Comparison of ENCODE assay signal across 7 mouse cellular contexts in the genomic region with DNA sequence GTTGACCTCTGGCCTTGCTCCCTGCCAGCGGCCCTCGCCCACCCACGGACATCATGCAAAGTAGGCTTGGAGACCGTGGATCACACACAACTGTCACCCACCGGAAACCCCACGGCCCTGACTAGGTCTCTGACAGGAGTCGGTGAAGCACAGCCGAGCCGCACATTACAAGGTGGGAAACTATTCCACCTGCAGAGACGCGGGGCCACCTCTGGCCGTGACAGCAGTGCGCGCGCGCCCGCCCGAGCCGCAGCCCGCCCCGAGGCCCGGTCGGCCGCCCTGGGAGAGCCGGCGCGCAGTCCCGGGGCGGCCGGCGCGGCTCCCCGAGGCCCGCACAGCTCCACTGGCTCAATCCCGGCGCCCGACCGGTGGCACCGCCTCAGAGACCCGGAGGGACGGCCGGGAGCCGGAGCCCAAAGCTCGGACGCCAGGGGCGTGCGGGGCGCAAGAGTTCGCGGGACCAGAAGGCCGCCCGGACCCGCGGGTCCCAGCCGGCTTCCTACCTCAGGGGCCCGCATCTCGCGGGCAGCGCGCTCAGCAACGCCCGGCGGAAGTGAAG. TPM values are rescaled to one million over a fixed set of nuclear protein-coding genes. Genes with fewer than 3 reads are reported as not detected.
DNase-seq lines count a peak whose midpoint lies in the region; ATAC-seq lines count a peak whose summit lies in the region.
"Not testable (repeated sequence)": the region's sequence is repeated elsewhere in the genome, so short reads cannot be mapped to it uniquely, and the experiment has no call there.

No protein-coding gene starts in this region.

- H3K4me3 ChIP-seq in embryonic facial prominence, embryonic 12.5 days: peak overlapping the region; percentile 64
- peak overlapping the region; percentile 74 for H3K4me3 ChIP-seq in heart, embryonic 13.5 days
- H3K4me3 ChIP-seq in kidney, embryonic 14.5 days (ENCODE audit: low read length): peak overlapping the region; percentile 65
- H3K4me3 ChIP-seq in liver, embryonic 13.5 days (replicated peaks): peak overlapping the region; percentile 71
- peak overlapping the region; percentile 82 for H3K4me3 ChIP-seq in midbrain, embryonic 15.5 days

- H3K9me3 ChIP-seq in embryonic facial prominence, embryonic 12.5 days; heart, embryonic 13.5 days; kidney, embryonic 14.5 days (ENCODE audit: control insufficient read depth, low read length); liver, embryonic 13.5 days (replicated peaks); midbrain, embryonic 15.5 days: not testable (repeated sequence)

- not testable (repeated sequence) for H3K27ac ChIP-seq in embryonic facial prominence, embryonic 12.5 days; kidney, embryonic 14.5 days (ENCODE audit: low read depth, low read length); liver, embryonic 13.5 days
- H3K27ac ChIP-seq in heart, embryonic 13.5 days (replicated peaks): peak overlapping the region; percentile 61
- peak overlapping the region; percentile 76 for H3K27ac ChIP-seq in midbrain, embryonic 15.5 days

- ATAC-seq in embryonic facial prominence, embryonic 12.5 days (ENCODE audit: insufficient number of reproducible peaks, insufficient read depth, low FRiP score, low TSS enrichment); heart, embryonic 13.5 days (ENCODE audit: extremely low read depth, insufficient number of reproducible peaks, low FRiP score, low TSS enrichment): not testable (repeated sequence)
- ATAC-seq in kidney, embryonic 14.5 days (ENCODE audit: low FRiP score, low TSS enrichment): peak; percentile 75; the same call in 1 of the 2 replicates
- ATAC-seq in liver, embryonic 13.5 days (ENCODE audit: low read depth): peak; percentile 65
- peak; percentile 77 for ATAC-seq in midbrain, embryonic 15.5 days (replicated peaks)

- H3K9ac ChIP-seq in embryonic facial prominence, embryonic 12.5 days: peak overlapping the region; percentile 78
- H3K9ac ChIP-seq in heart, embryonic 13.5 days: peak overlapping the region; percentile 87
- peak overlapping the region; percentile 63 for H3K9ac ChIP-seq in kidney, embryonic 14.5 days (ENCODE audit: low read depth, low read length)
- H3K9ac ChIP-seq in liver, embryonic 13.5 days: peak overlapping the region; percentile 72
- H3K9ac ChIP-seq in midbrain, embryonic 15.5 days: peak overlapping the region; percentile 85

- H3K4me1 ChIP-seq in embryonic facial prominence, embryonic 12.5 days; kidney, embryonic 14.5 days (ENCODE audit: control insufficient read depth, insufficient read depth, low read length): not testable (repeated sequence)
- peaks cover 18% of the 10 kb centered on the region for H3K4me1 ChIP-seq in heart, embryonic 13.5 days
- peaks cover 28% of the 10 kb centered on the region for H3K4me1 ChIP-seq in liver, embryonic 13.5 days (replicated peaks)
- peaks cover 22% of the 10 kb centered on the region for H3K4me1 ChIP-seq in midbrain, embryonic 15.5 days

- H3K27me3 ChIP-seq in embryonic facial prominence, embryonic 12.5 days; heart, embryonic 13.5 days (replicated peaks); kidney, embryonic 14.5 days (ENCODE audit: control insufficient read depth, insufficient read depth, low read length); liver, embryonic 13.5 days; midbrain, embryonic 15.5 days (replicated peaks): not testable (repeated sequence)

- under 1% methylated on average over 63 of the region's 63 CpGs for WGBS in embryonic facial prominence, embryonic 12.5 days
- under 1% methylated on average over 63 of the region's 63 CpGs for WGBS in heart, embryonic 13.5 days
- under 1% methylated on average over 33 of the region's 63 CpGs for WGBS in kidney, embryonic 14.5 days
- under 1% methylated on average over 56 of the region's 63 CpGs for WGBS in liver, embryonic 13.5 days (ENCODE audit: insufficient replicate concordance)
- 0% methylated on average over 48 of the region's 63 CpGs for WGBS in midbrain, embryonic 15.5 days

- peak; percentile 14 for DNase-seq in adrenal gland, adult 8-10 months
- DNase-seq in liver, embryonic 13.5 days: not testable (repeated sequence)
- peak; percentile 27 to 71 for DNase-seq in spleen, postnatal 4 days (ENCODE audit: low spot score in 2 of 2)

- peak overlapping the region; percentile 80 for H3K4me2 ChIP-seq in embryonic facial prominence, embryonic 12.5 days (replicated peaks)
- peak overlapping the region; percentile 83 for H3K4me2 ChIP-seq in heart, embryonic 13.5 days
- H3K4me2 ChIP-seq in kidney, embryonic 14.5 days (replicated peaks; ENCODE audit: low read depth, low read length): peak overlapping the region; percentile 65
- H3K4me2 ChIP-seq in liver, embryonic 13.5 days: peak overlapping the region; percentile 96
- peak overlapping the region; percentile 68 for H3K4me2 ChIP-seq in midbrain, embryonic 15.5 days

- not testable (repeated sequence) for H3K36me3 ChIP-seq in embryonic facial prominence, embryonic 12.5 days; kidney, embryonic 14.5 days (ENCODE audit: control insufficient read depth, insufficient read depth, low read length); liver, embryonic 13.5 days; midbrain, embryonic 15.5 days (replicated peaks)
- peaks cover 11% of the 10 kb centered on the region for H3K36me3 ChIP-seq in heart, embryonic 13.5 days

RNA-seq across cellular contexts. Expression of a gene that starts 50.5 kb away (rescaled TPM):
- 10 to 100 TPM; 36.7 to 47.4 (median 43.6) TPM for total RNA-seq in adrenal gland, adult 8-10 months (2022)
- polyA plus RNA-seq in embryonic facial prominence, embryonic 12.5 days (2016; fragmentation: Nextera tagmentation; extraction: Ambion mirVana): 12.8 and 14.3 TPM in 2 replicates
- polyA plus RNA-seq in heart, embryonic 13.5 days (2015; fragmentation: Nextera tagmentation; extraction: Ambion mirVana): 9.3 and 10.2 TPM in 2 replicates
- polyA plus RNA-seq in kidney, embryonic 14.5 days (2014; fragmentation: Nextera tagmentation; extraction: Ambion mirVana): 3.9 and 8.6 TPM in 2 replicates
- polyA plus RNA-seq in liver, embryonic 13.5 days (2015; fragmentation: Nextera tagmentation; extraction: Ambion mirVana): 2.9 and 3.9 TPM in 2 replicates
- polyA plus RNA-seq in midbrain, embryonic 15.5 days (2015; fragmentation: Nextera tagmentation; extraction: Ambion mirVana): 10.4 and 10.8 TPM in 2 replicates

RNA-seq across cellular contexts. Expression of a gene that starts 52.8 kb away (rescaled TPM):
- not detected for total RNA-seq in adrenal gland, adult 8-10 months (2022)
- 1.6 and 2.3 TPM in 2 replicates for polyA plus RNA-seq in embryonic facial prominence, embryonic 12.5 days (2016; fragmentation: Nextera tagmentation; extraction: Ambion mirVana)
- polyA plus RNA-seq in heart, embryonic 13.5 days (2015; fragmentation: Nextera tagmentation; extraction: Ambion mirVana): 0.22 TPM in 1 of 2 replicates, not detected in the other
- 51.6 and 59.0 TPM in 2 replicates for polyA plus RNA-seq in kidney, embryonic 14.5 days (2014; fragmentation: Nextera tagmentation; extraction: Ambion mirVana)
- not detected in 2 replicates for polyA plus RNA-seq in liver, embryonic 13.5 days (2015; fragmentation: Nextera tagmentation; extraction: Ambion mirVana)
- polyA plus RNA-seq in midbrain, embryonic 15.5 days (2015; fragmentation: Nextera tagmentation; extraction: Ambion mirVana): 0.53 and 0.93 TPM in 2 replicates

Comparison
In these comparisons a context has a peak if more than half of its experiments do, and no peak if none do; other contexts are left out.
1. RNA of a gene that starts 52.8 kb away (polyA plus RNA-seq): 51.6 to 59.0 TPM in kidney, embryonic 14.5 days; 1.6 to 2.3 TPM in embryonic facial prominence, embryonic 12.5 days, 0.53 to 0.93 TPM in midbrain, embryonic 15.5 days, 0.22 TPM in heart, embryonic 13.5 days and not detected in liver, embryonic 13.5 days; every median in the first group is over 10 times any median in the second.
2. Peak in every context shown above with its lines, with median percentiles within 50 percentile points of each other: H3K4me2 ChIP-seq, H3K4me3 ChIP-seq and H3K9ac ChIP-seq.